Mouse (Mus musculus): Measurements from ENCODE around the gene Mzf1. TPM values are rescaled to one million over a fixed set of nuclear protein-coding genes. Genes with fewer than 3 reads are reported as not detected.

Gene Mzf1
- polyA plus RNA-seq, 1 experiment from 2014 or later = 7.1 TPM

- no peaks in the 10 kb centered on the region for H3K27me3 ChIP-seq
- no peak overlapping the region for H3K9ac ChIP-seq (replicated peaks)
- H3K36me3 ChIP-seq = peaks cover 72% of the 10 kb centered on the region
- no peak overlapping the region for H3K4me2 ChIP-seq (replicated peaks)
- H3K4me1 ChIP-seq (replicated peaks) = peaks cover 41% of the 10 kb centered on the region
- H3K9me3 ChIP-seq = no peaks in the 10 kb centered on the region
- WGBS = 92% methylated on average over 7 of the region's 7 CpGs
- no peak overlapping the region for H3K4me3 ChIP-seq (replicated peaks)
- no peak for ATAC-seq
- no peak overlapping the region for H3K27ac ChIP-seq
Observed at GRCm38 (mm10) chr7:13032541-13032940, 22.0 kb downstream of the Mzf1 start.

GRCm38 (mm10) chr7:13031983-13032382 lies 22.6 kb downstream of the Mzf1 start:
- no peak overlapping the region for H3K4me2 ChIP-seq (replicated peaks)
- no peaks in the 10 kb centered on the region for H3K27me3 ChIP-seq
- no peak overlapping the region for H3K9ac ChIP-seq (replicated peaks)
- no peak for ATAC-seq
- H3K4me1 ChIP-seq (replicated peaks) = peaks cover 45% of the 10 kb centered on the region
- no peak overlapping the region for H3K4me3 ChIP-seq (replicated peaks)
- H3K9me3 ChIP-seq = no peaks in the 10 kb centered on the region
- H3K36me3 ChIP-seq = peaks cover 78% of the 10 kb centered on the region
- H3K27ac ChIP-seq = no peak overlapping the region
- WGBS = 77% methylated on average over 2 of the region's 2 CpGs

GRCm38 (mm10) chr7:13031069-13031468 lies 23.5 kb downstream of the Mzf1 start:
- Histone ChIP-seq H3K9ac (replicated peaks) (no peak overlapping the region), H3K4me2 (replicated peaks) (no peak overlapping the region), H3K27ac (no peak overlapping the region), H3K4me1 (replicated peaks) (peaks cover 45% of the 10 kb centered on the region), H3K27me3 (no peaks in the 10 kb centered on the region), H3K4me3 (replicated peaks) (no peak overlapping the region), H3K36me3 (peaks cover 82% of the 10 kb centered on the region), H3K9me3 (no peaks in the 10 kb centered on the region)
- WGBS = 70% methylated on average over 5 of the region's 5 CpGs
- ATAC-seq = no peak

GRCm38 (mm10) chr7:13028986-13029385 lies 25.6 kb downstream of the Mzf1 start:
- Histone ChIP-seq H3K27me3 (no peaks in the 10 kb centered on the region), H3K27ac (no peak overlapping the region), H3K36me3 (peaks cover 78% of the 10 kb centered on the region), H3K4me1 (replicated peaks) (peaks cover 37% of the 10 kb centered on the region), H3K4me2 (replicated peaks) (no peak overlapping the region), H3K9me3 (no peaks in the 10 kb centered on the region), H3K9ac (replicated peaks) (no peak overlapping the region; the same call in 1 of the 2 replicates), H3K4me3 (replicated peaks) (no peak overlapping the region)
- WGBS = 94% methylated on average over 4 of the region's 4 CpGs
- ATAC-seq = no peak

GRCm38 (mm10) chr7:13025511-13026112 lies 29.0 kb downstream of the Mzf1 start:
- H3K9me3 ChIP-seq = no peaks in the 10 kb centered on the region
- peak overlapping the region; percentile 99 for H3K4me2 ChIP-seq (replicated peaks)
- H3K27ac ChIP-seq = peak overlapping the region; percentile 99
- H3K4me3 ChIP-seq (replicated peaks) = peak overlapping the region; percentile 91
- no peak for ATAC-seq
- H3K4me1 ChIP-seq (replicated peaks) = peaks cover 34% of the 10 kb centered on the region
- no peaks in the 10 kb centered on the region for H3K27me3 ChIP-seq
- 31% methylated on average over 4 of the region's 4 CpGs for WGBS
- peaks cover 52% of the 10 kb centered on the region for H3K36me3 ChIP-seq
- peak overlapping the region; percentile 96 for H3K9ac ChIP-seq (replicated peaks)

- peaks cover 44% of the 10 kb centered on the region for H3K36me3 ChIP-seq
- peak; percentile 72 for ATAC-seq
- H3K27ac ChIP-seq = peak overlapping the region; percentile 99
- H3K9ac ChIP-seq (replicated peaks) = peak overlapping the region; percentile 96
- H3K27me3 ChIP-seq = no peaks in the 10 kb centered on the region
- 0% methylated on average over 33 of the region's 44 CpGs for WGBS
- peaks cover 34% of the 10 kb centered on the region for H3K4me1 ChIP-seq (replicated peaks)
- no peaks in the 10 kb centered on the region for H3K9me3 ChIP-seq
- peak overlapping the region; percentile 99 for H3K4me2 ChIP-seq (replicated peaks)
- H3K4me3 ChIP-seq (replicated peaks) = peak overlapping the region; percentile 91
Observed at GRCm38 (mm10) chr7:13024805-13025204, 29.8 kb downstream of the Mzf1 start.

- ATAC-seq = peak; percentile 90
- peak overlapping the region; percentile 96 for H3K9ac ChIP-seq (replicated peaks)
- WGBS = under 1% methylated on average over 81 of the region's 95 CpGs
Observed at GRCm38 (mm10) chr7:13023928-13024731, 30.4 kb downstream of the Mzf1 start.

GRCm38 (mm10) chr7:13022773-13023535 lies 31.6 kb downstream of the Mzf1 start:
- Histone ChIP-seq H3K27me3 (no peaks in the 10 kb centered on the region), H3K4me2 (replicated peaks) (peak overlapping the region; percentile 99), H3K9ac (replicated peaks) (peak overlapping the region; percentile 67), H3K9me3 (no peaks in the 10 kb centered on the region), H3K4me3 (replicated peaks) (peak overlapping the region; percentile 91), H3K36me3 (peaks cover 25% of the 10 kb centered on the region), H3K4me1 (replicated peaks) (peaks cover 34% of the 10 kb centered on the region), H3K27ac (peak overlapping the region; percentile 99)
- ATAC-seq = peak; percentile 34
- 4% methylated on average over 31 of the region's 31 CpGs for WGBS

More at GRCm38 (mm10) chr7:13023928-13024731, 30.4 kb downstream of the Mzf1 start:
- H3K27me3 ChIP-seq = no peaks in the 10 kb centered on the region
- H3K36me3 ChIP-seq = peaks cover 37% of the 10 kb centered on the region
- peak overlapping the region; percentile 99 for H3K4me2 ChIP-seq (replicated peaks)
- H3K27ac ChIP-seq = peak overlapping the region; percentile 99
- H3K4me1 ChIP-seq (replicated peaks) = peaks cover 34% of the 10 kb centered on the region
- no peaks in the 10 kb centered on the region for H3K9me3 ChIP-seq
- peak overlapping the region; percentile 91 for H3K4me3 ChIP-seq (replicated peaks)

- H3K9me3 ChIP-seq = no peaks in the 10 kb centered on the region
- ATAC-seq = no peak
- no peak overlapping the region for H3K4me2 ChIP-seq (replicated peaks)
- H3K4me1 ChIP-seq (replicated peaks) = peaks cover 5% of the 10 kb centered on the region
- H3K9ac ChIP-seq (replicated peaks) = no peak overlapping the region
- WGBS = 89% methylated on average over 1 of the region's 1 CpGs
- no peak overlapping the region for H3K4me3 ChIP-seq (replicated peaks)
- H3K27me3 ChIP-seq = no peaks in the 10 kb centered on the region
- no peaks in the 10 kb centered on the region for H3K36me3 ChIP-seq
- no peak overlapping the region for H3K27ac ChIP-seq
Observed at GRCm38 (mm10) chr7:13015217-13015616, 39.3 kb downstream of the Mzf1 start.

GRCm38 (mm10) chr7:13014275-13014839 lies 40.2 kb downstream of the Mzf1 start:
- no peak for ATAC-seq
- Histone ChIP-seq H3K27ac (no peak overlapping the region), H3K9me3 (no peaks in the 10 kb centered on the region), H3K36me3 (no peaks in the 10 kb centered on the region), H3K4me2 (replicated peaks) (no peak overlapping the region), H3K27me3 (no peaks in the 10 kb centered on the region), H3K4me3 (replicated peaks) (no peak overlapping the region), H3K9ac (replicated peaks) (no peak overlapping the region), H3K4me1 (replicated peaks) (peaks cover 7% of the 10 kb centered on the region)
- WGBS = 39% methylated on average over 6 of the region's 6 CpGs

- Histone ChIP-seq H3K36me3 (no peaks in the 10 kb centered on the region), H3K27me3 (no peaks in the 10 kb centered on the region), H3K4me1 (replicated peaks) (peaks cover 11% of the 10 kb centered on the region), H3K27ac (no peak overlapping the region), H3K4me2 (replicated peaks) (no peak overlapping the region), H3K9me3 (no peaks in the 10 kb centered on the region), H3K4me3 (replicated peaks) (no peak overlapping the region), H3K9ac (replicated peaks) (no peak overlapping the region)
- no peak for ATAC-seq
- WGBS = 73% methylated on average over 4 of the region's 4 CpGs
Observed at GRCm38 (mm10) chr7:13013671-13014070, 40.9 kb downstream of the Mzf1 start.

Data from midbrain, embryonic 13.5 days (tissue).